Mouse (Mus musculus) heart, embryonic 14.5 days (tissue): Measurements from ENCODE around the gene Dlgap1. TPM values are rescaled to one million over a fixed set of nuclear protein-coding genes. Genes with fewer than 3 reads are reported as not detected.
"Not testable (repeated sequence)": the region's sequence is repeated elsewhere in the genome, so short reads cannot be mapped to it uniquely, and the experiment has no call there.

Experiments used
- ATAC-seq: fragments of 200-750 bp; cut with Nextera tagmentation; 2 replicates; pipeline ENCODE4 v1.8.0; 2017; ENCODE audit warnings: low read depth, moderate TSS enrichment; ENCODE audit not compliant: insufficient number of reproducible peaks, insufficient read depth, low FRiP score
- H3K27ac ChIP-seq, 2 experiments: fragments of 200-500 bp in 1 of 2; fragments of 300-500 bp in 1 of 2; sonication (generic) in 1 of 2; replicated peaks in 1 of 2; 2 replicates each; pipeline ENCODE4 v1.5.1; 2012 to 2014; ENCODE audit warnings: low read depth in 2 of 2, low read length in 2 of 2, control low read depth in 1 of 2, mild to moderate bottlenecking in 1 of 2, mixed read lengths in 1 of 2; ENCODE audit not compliant: control insufficient read depth in 1 of 2, insufficient read depth in 1 of 2
- H3K27me3 ChIP-seq: fragments of 300-500 bp; sonication (generic); 2 replicates; pipeline ENCODE4 v1.6.1; 2014; ENCODE audit warnings: mild to moderate bottlenecking, low read length, control low read depth; ENCODE audit not compliant: control insufficient read depth, insufficient read depth
- H3K36me3 ChIP-seq: fragments of 300-500 bp; sonication (generic); 2 replicates; pipeline ENCODE4 v1.6.1; 2014; ENCODE audit warnings: mild to moderate bottlenecking, control low read depth, low read length, mixed read lengths; ENCODE audit not compliant: control insufficient read depth, insufficient read depth
- H3K4me1 ChIP-seq, 2 experiments: fragments of 200-500 bp in 1 of 2; fragments of 300-500 bp in 1 of 2; sonication (generic) in 1 of 2; 2 replicates each; pipeline ENCODE4 v1.6.1; 2012 to 2014; ENCODE audit warnings: low read length in 2 of 2, control low read depth in 1 of 2, mixed read lengths in 1 of 2; ENCODE audit not compliant: control insufficient read depth in 2 of 2, insufficient read depth in 2 of 2
- H3K4me2 ChIP-seq: fragments of 300-500 bp; sonication (generic); 2 replicates; pipeline ENCODE4 v1.6.1; 2014; ENCODE audit warnings: mild to moderate bottlenecking, low read length
- H3K4me3 ChIP-seq, 2 experiments: fragments of 200-500 bp in 1 of 2; fragments of 300-500 bp in 1 of 2; sonication (generic) in 1 of 2; 2 replicates each; pipeline ENCODE4 v1.5.1; 2012 to 2014; ENCODE audit warnings: low read length in 2 of 2, mild to moderate bottlenecking in 2 of 2, control low read depth in 1 of 2, low read depth in 1 of 2, moderate library complexity in 1 of 2; ENCODE audit not compliant: control insufficient read depth in 1 of 2, insufficient read depth in 1 of 2
- H3K9ac ChIP-seq: fragments of 300-500 bp; sonication (generic); 2 replicates; pipeline ENCODE4 v1.6.1; 2014; ENCODE audit warnings: mild to moderate bottlenecking, low read length
- H3K9me3 ChIP-seq: fragments of 300-500 bp; sonication (generic); 2 replicates; pipeline ENCODE4 v1.6.1; 2016; ENCODE audit warnings: low read length, control low read depth; ENCODE audit not compliant: control insufficient read depth
- WGBS: fragments of 180-500 bp; shearing (Covaris S2); extraction: QIAGEN DNeasy Blood & Tissue Kit; methylation state at CpG from one replicate; pipeline ENCODE4 v1.1.7; 2014; 5-methylcytosine and 5-hydroxymethylcytosine counted together
- polyA plus RNA-seq: library from polyadenylated mRNA; unstranded; fragments of >200 nt; fragmentation: Nextera tagmentation; extraction: Ambion mirVana; gene quantifications from 2 replicates; pipeline ENCODE4 v1.2.1, GENCODE M21; 2014

Dlgap1 gene
- polyA plus RNA-seq, 1 experiment from 2014 or later: 1.1 TPM

GRCm38 (mm10) chr17:70809776-70810175 is 840.9 kb downstream of the Dlgap1 start:
- no peak for ATAC-seq
- H3K36me3 ChIP-seq: no peaks in the 10 kb centered on the region
- no peaks in the 10 kb centered on the region for H3K9me3 ChIP-seq
- H3K4me2 ChIP-seq: no peak overlapping the region
- 76% methylated on average over 3 of the region's 3 CpGs for WGBS
- no peaks in the 10 kb centered on the region for H3K27me3 ChIP-seq
- H3K9ac ChIP-seq: no peak overlapping the region
- no peak overlapping the region for H3K4me3 ChIP-seq
- peaks cover 0 to 2% of the 10 kb centered on the region in 2 experiments; a peak in 1 of 4 replicates for H3K4me1 ChIP-seq
- H3K27ac ChIP-seq: no peak overlapping the region

DNA sequence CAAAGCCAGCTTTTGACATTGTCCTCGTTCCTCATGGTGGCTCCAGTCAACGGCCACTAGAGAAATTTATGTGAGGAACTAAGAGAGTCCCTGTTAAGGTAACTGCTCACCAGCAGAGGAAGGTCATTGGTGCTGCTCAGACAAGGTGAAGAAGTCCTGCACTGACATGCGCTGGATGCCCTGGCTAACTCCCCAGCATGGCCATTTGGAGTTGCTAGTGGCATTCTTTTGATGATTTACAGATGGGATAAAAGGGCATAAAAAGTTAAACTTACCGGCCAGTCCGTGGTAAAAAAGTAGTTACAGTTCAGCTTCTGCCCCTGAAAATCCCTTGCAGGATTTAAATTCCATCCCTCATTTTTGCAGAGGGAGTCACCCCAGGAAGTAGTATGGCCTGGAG is 841.9 kb downstream of the Dlgap1 start:
- no peak overlapping the region for H3K4me3 ChIP-seq
- peaks cover 0 to 2% of the 10 kb centered on the region in 2 experiments; a peak in 1 of 4 replicates for H3K4me1 ChIP-seq
- WGBS: 80% methylated on average over 5 of the region's 5 CpGs
- no peaks in the 10 kb centered on the region for H3K36me3 ChIP-seq
- no peak overlapping the region for H3K27ac ChIP-seq
- peaks cover 7% of the 10 kb centered on the region for H3K27me3 ChIP-seq
- H3K9ac ChIP-seq: no peak overlapping the region
- no peaks in the 10 kb centered on the region for H3K9me3 ChIP-seq
- ATAC-seq: no peak
- H3K4me2 ChIP-seq: no peak overlapping the region

DNA sequence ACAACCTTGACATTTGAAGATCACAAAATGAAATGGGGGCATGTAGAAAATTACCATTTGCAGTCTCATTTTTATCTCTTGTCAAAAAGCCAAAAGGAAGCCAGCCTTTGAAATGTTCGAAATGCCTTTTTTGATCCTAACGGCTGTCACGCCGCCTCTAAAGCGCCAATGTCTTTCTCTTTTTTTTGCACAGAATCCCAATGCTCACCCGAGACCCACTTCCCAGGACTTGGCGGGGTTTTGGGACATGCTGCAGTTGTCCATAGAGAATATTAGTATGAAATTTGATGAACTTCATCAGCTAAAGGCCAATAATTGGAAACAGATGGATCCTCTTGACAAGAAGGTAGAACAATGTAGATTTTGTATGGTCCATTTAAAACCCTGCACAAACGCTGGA is 846.1 kb downstream of the Dlgap1 start:
- no peak for ATAC-seq
- H3K4me2 ChIP-seq: no peak overlapping the region
- H3K4me1 ChIP-seq: no peaks in the 10 kb centered on the region
- H3K9ac ChIP-seq: no peak overlapping the region
- H3K4me3 ChIP-seq: no peak overlapping the region
- H3K27ac ChIP-seq: no peak overlapping the region
- no peaks in the 10 kb centered on the region for H3K9me3 ChIP-seq
- no peaks in the 10 kb centered on the region for H3K36me3 ChIP-seq
- 77% methylated on average over 8 of the region's 8 CpGs for WGBS
- peaks cover 45% of the 10 kb centered on the region for H3K27me3 ChIP-seq

GRCm38 (mm10) chr17:70817862-70818451 is 849.1 kb downstream of the Dlgap1 start:
- Histone ChIP-seq H3K4me2 (peak overlapping the region; percentile 89), H3K4me3 (peak overlapping the region; percentile 51 to 53), H3K4me1 (no peaks in the 10 kb centered on the region), H3K36me3 (no peaks in the 10 kb centered on the region), H3K9ac (peak overlapping the region; percentile 53; the same call in 1 of the 2 replicates), H3K27me3 (peaks cover 55% of the 10 kb centered on the region), H3K9me3 (no peaks in the 10 kb centered on the region), H3K27ac (no peak overlapping the region)
- 5% methylated on average over 48 of the region's 51 CpGs for WGBS
- ATAC-seq: no peak

DNA sequence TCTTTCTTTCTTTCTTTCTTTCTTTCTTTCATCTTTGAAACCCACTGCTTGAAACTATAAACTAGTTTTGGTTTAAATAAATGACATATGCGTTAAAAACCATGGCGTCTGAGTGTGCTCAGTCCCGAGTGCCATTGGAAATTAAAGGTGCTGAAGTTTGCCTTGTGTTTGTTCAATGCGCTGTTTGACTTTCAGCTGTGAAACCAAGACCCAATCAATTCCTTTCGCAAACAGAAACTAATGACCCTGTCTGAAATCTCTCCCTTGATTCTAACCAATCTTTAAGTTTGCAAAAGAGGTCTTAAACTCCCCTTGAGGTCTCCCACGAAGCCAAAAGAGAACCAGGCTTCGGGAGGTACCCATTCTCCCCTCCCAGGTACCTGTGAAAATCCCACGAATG is 854.2 kb downstream of the Dlgap1 start:
- WGBS: 73% methylated on average over 8 of the region's 8 CpGs

GRCm38 (mm10) chr17:70826227-70826626 is 857.4 kb downstream of the Dlgap1 start:
- Histone ChIP-seq H3K27ac (no peak overlapping the region), H3K4me3 (no peak overlapping the region), H3K9ac (no peak overlapping the region), H3K4me1 (no peaks in the 10 kb centered on the region), H3K9me3 (no peaks in the 10 kb centered on the region), H3K27me3 (0 out of 2 replicates have a peak, but pooled peaks cover 5% of the 10 kb centered on the region), H3K4me2 (no peak overlapping the region), H3K36me3 (no peaks in the 10 kb centered on the region)
- WGBS: 68% methylated on average over 12 of the region's 12 CpGs
- no peak for ATAC-seq

More for the DNA sequence above, 854.2 kb downstream of the Dlgap1 start:
- no peak overlapping the region for H3K9ac ChIP-seq
- H3K36me3 ChIP-seq: no peaks in the 10 kb centered on the region
- no peak overlapping the region for H3K4me3 ChIP-seq
- no peak overlapping the region for H3K27ac ChIP-seq
- no peaks in the 10 kb centered on the region for H3K4me1 ChIP-seq
- no peak for ATAC-seq
- H3K4me2 ChIP-seq: no peak overlapping the region
- H3K27me3 ChIP-seq: peaks cover 27% of the 10 kb centered on the region
- no peaks in the 10 kb centered on the region for H3K9me3 ChIP-seq

DNA sequence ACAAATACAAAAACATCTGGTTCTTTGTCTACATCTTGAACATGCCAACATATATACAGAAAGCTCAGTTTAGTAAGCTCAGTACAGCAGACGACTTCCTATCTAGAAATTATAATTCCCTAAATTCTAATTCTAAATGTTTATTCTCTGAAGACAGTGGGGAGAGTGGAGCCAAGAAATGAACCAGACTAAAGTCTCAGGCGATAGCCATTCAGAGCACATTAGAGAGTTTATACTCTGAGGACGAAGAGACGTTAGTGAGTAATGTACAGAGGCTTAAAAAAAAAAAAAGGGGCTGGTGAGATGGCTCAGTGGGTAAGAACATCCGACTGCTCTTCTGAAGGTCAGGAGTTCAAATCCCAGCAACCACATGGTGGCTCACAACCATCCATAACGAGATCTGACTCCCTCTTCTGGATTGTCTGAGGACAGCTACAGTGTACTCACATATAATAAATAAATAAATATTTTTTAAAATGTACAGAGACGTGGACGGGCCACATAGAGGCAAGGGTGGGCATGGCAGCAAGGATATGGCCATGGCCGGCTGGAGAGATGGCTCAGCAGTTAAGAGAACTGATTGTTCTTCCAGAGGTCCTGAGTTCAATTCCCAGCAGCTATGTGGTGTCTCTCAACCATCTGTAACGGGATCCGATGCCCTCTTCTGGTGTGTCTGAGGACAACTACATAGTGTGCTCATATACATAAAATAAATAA is 858.7 kb downstream of the Dlgap1 start:
- not testable (repeated sequence) for H3K9ac ChIP-seq, H3K27me3 ChIP-seq, H3K27ac ChIP-seq, H3K36me3 ChIP-seq, H3K4me3 ChIP-seq, H3K4me1 ChIP-seq, H3K9me3 ChIP-seq, ATAC-seq, H3K4me2 ChIP-seq
- WGBS: 80% methylated on average over 11 of the region's 11 CpGs
